Mouse (Mus musculus): ENCODE measurements around the gene Shf. TPM values are rescaled to one million over a fixed set of nuclear protein-coding genes. Genes with fewer than 3 reads are reported as not detected.

Shf gene
- polyA plus RNA-seq, 1 experiment from 2014 or later, result 12.0 TPM

Other genes starting within 250 kb of the Shf start
- 138 and 290 TPM in 2 replicates for gene B2m, start 221.5 kb downstream of the Shf start, polyA plus RNA-seq (2015; fragmentation: Nextera tagmentation; extraction: Ambion mirVana)
- gene Trim69, start 208.5 kb downstream of the Shf start, polyA plus RNA-seq (2015; fragmentation: Nextera tagmentation; extraction: Ambion mirVana), result not detected in 2 replicates
- 0.09 TPM in 1 of 2 replicates, not detected in the other for gene Patl2, start 183.0 kb downstream of the Shf start, polyA plus RNA-seq (2015; fragmentation: Nextera tagmentation; extraction: Ambion mirVana)
- not detected in 2 replicates for gene Terb2, start 182.9 kb downstream of the Shf start, polyA plus RNA-seq (2015; fragmentation: Nextera tagmentation; extraction: Ambion mirVana)
- 21.4 and 41.7 TPM in 2 replicates for gene Sord, start 134.4 kb downstream of the Shf start, polyA plus RNA-seq (2015; fragmentation: Nextera tagmentation; extraction: Ambion mirVana)
- gene Duox2, start 70.7 kb downstream of the Shf start, polyA plus RNA-seq (2015; fragmentation: Nextera tagmentation; extraction: Ambion mirVana), result 0.03 and 0.12 TPM in 2 replicates
- 0.52 and 0.56 TPM in 2 replicates for gene Duoxa2, start 70.3 kb downstream of the Shf start, polyA plus RNA-seq (2015; fragmentation: Nextera tagmentation; extraction: Ambion mirVana)
- gene Duoxa1, start 55.4 kb downstream of the Shf start, polyA plus RNA-seq (2015; fragmentation: Nextera tagmentation; extraction: Ambion mirVana), result 0.17 and 1.2 TPM in 2 replicates
- gene Duox1, start 53.5 kb downstream of the Shf start, polyA plus RNA-seq (2015; fragmentation: Nextera tagmentation; extraction: Ambion mirVana), result 0.10 and 0.27 TPM in 2 replicates
- 3.1 TPM in 1 of 2 replicates, not detected in the other for gene Slc28a2, start 57.3 kb upstream of the Shf start, polyA plus RNA-seq (2015; fragmentation: Nextera tagmentation; extraction: Ambion mirVana)
- not detected in 2 replicates for gene Gm14085, start 115.8 kb upstream of the Shf start, polyA plus RNA-seq (2015; fragmentation: Nextera tagmentation; extraction: Ambion mirVana)
- 41.3 and 45.0 TPM in 2 replicates for gene Gatm, start 242.1 kb upstream of the Shf start, polyA plus RNA-seq (2015; fragmentation: Nextera tagmentation; extraction: Ambion mirVana)